Mouse (Mus musculus): ENCODE results near the gene Pdzd11.

DNA sequence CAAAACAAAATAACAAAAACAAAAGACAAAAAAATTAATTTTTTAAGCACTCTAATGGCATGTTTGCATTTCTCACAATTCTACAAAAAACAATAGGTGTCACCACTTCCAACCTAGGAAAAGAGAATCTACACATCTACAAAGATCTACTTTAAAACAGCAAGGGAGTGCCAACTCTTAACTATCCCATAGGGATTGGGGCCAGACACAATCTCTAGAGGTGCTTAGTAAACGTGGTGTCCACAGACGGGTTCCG, 894 bp downstream of the Pdzd11 start, which contains the start of gene Kif4:
- no peak for TF ChIP-seq POLR2A (IDR thresholded peaks at IDR 0.05; ENCODE audit: low read depth, low read length)
- TF ChIP-seq CTCF (conservative IDR thresholded peaks at IDR 0.05; ENCODE audit: insufficient read depth, insufficient read length, low read depth, low read length): no peak
